Mouse (Mus musculus) heart, postnatal 0 days (tissue): ENCODE measurements at regions not wholly inside any gene's neighbourhood (a gene's known extent, or its start where the extent isn't known, plus 50 kb on each side); places are given as distances from the start of the nearest gene placed in this dataset.

Experiments
- ATAC-seq: fragments of 200-750 bp; cut with Nextera tagmentation; 2 replicates; pipeline ENCODE4 v1.8.0; 2017; ENCODE audit warnings: low read depth, moderate number of reproducible peaks, moderate library complexity; ENCODE audit not compliant: insufficient read depth
- DNase-seq: peaks from one replicate; pipeline ENCODE4 v3.0.0-alpha.2; 2016; ENCODE audit warnings: low spot score
- H3K27ac ChIP-seq: fragments of 300-500 bp; sonication (generic); 2 replicates; pipeline ENCODE4 v1.5.1; 2014; ENCODE audit warnings: low read depth, mild to moderate bottlenecking
- H3K27me3 ChIP-seq: fragments of 300-500 bp; sonication (generic); 2 replicates; pipeline ENCODE4 v1.6.1; 2014; ENCODE audit warnings: low read length, mixed read lengths; ENCODE audit not compliant: control insufficient read depth, insufficient read depth
- H3K36me3 ChIP-seq: fragments of 300-500 bp; sonication (generic); replicated peaks from 2 replicates; pipeline ENCODE4 v1.6.1; 2014; ENCODE audit warnings: low read length, mixed read lengths; ENCODE audit not compliant: control insufficient read depth, insufficient read depth
- H3K4me1 ChIP-seq: fragments of 300-500 bp; sonication (generic); 2 replicates; pipeline ENCODE4 v1.6.1; 2014; ENCODE audit warnings: antibody characterized with exemption; ENCODE audit not compliant: control insufficient read depth, insufficient read depth
- H3K4me2 ChIP-seq: fragments of 300-500 bp; sonication (generic); 2 replicates; pipeline ENCODE4 v1.6.1; 2014; ENCODE audit warnings: low read depth, mild to moderate bottlenecking, low read length, moderate library complexity
- H3K4me3 ChIP-seq: fragments of 300-500 bp; sonication (generic); 2 replicates; pipeline ENCODE4 v1.5.1; 2014; ENCODE audit warnings: low read depth, low read length
- H3K9ac ChIP-seq: fragments of 300-500 bp; sonication (generic); replicated peaks from 2 replicates; pipeline ENCODE4 v1.6.1; 2014; ENCODE audit warnings: low read depth, low read length, mixed read lengths
- H3K9me3 ChIP-seq: fragments of 300-500 bp; sonication (generic); replicated peaks from 2 replicates; pipeline ENCODE4 v1.6.1; 2016; ENCODE audit warnings: low read length; ENCODE audit not compliant: control insufficient read depth
- CTCF ChIP-seq: IDR thresholded peaks from 2 replicates; pipeline ENCODE4 v1.5.1; 2016; ENCODE audit warnings: antibody characterized with exemption, control low read depth, low read depth
- EP300 ChIP-seq: IDR thresholded peaks from 2 replicates; pipeline ENCODE4 v1.6.1; 2016; ENCODE audit warnings: antibody characterized with exemption, low read depth
- WGBS: fragments of 180-500 bp; shearing (Covaris S2); extraction: QIAGEN DNeasy Blood & Tissue Kit; methylation state at CpG from one replicate; pipeline ENCODE4 v1.1.7; 2014; 5-methylcytosine and 5-hydroxymethylcytosine counted together

DNA sequence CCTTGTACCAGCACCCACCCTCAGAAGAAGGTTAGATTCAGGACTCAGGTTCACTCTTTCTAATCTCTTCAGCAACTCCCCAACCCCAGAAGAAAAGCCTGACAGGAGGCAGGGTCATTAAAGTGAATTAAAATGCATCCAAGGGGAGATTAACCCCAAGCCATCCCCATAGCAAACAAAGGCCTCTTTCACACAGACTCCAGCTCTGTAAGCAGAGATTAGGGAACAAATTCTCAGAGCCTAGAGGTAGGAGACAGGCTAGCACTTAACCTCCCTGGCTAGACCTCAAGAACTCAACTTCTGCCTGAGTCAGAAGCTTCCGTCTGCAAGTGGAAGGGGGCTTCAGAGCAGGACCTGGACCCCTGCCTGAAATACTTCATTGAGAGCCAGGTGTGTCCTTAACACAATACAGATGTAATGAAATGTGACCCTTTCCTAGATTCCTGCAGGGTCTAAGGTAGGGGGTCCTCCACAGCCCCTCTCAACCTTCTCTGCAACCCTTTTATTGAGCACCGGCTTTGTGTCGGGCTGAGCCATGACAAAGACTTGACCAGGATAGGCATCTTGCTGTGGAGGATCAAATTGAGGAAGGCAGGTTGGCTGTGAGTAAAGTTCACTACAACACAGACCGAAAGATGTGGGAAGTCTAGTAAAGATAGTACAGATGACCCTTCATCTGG, 379.6 kb downstream of the Tns1 start:
- no peaks in the 10 kb centered on the region for H3K36me3 ChIP-seq
- DNase-seq, result no peak
- WGBS, result 87% methylated on average over 4 of the region's 4 CpGs
- no peak overlapping the region for H3K9ac ChIP-seq
- TF ChIP-seq EP300 (no peak), CTCF (no peak)
- no peak for ATAC-seq
- no peak overlapping the region for H3K4me2 ChIP-seq
- no peaks in the 10 kb centered on the region for H3K9me3 ChIP-seq
- no peaks in the 10 kb centered on the region for H3K4me1 ChIP-seq
- no peaks in the 10 kb centered on the region for H3K27me3 ChIP-seq
- H3K27ac ChIP-seq, result no peak overlapping the region
- H3K4me3 ChIP-seq, result no peak overlapping the region

- H3K4me1 ChIP-seq, result no peaks in the 10 kb centered on the region
- H3K27me3 ChIP-seq, result no peaks in the 10 kb centered on the region
- no peak overlapping the region for H3K27ac ChIP-seq
- WGBS, result 11% methylated on average over 6 of the region's 6 CpGs
- H3K36me3 ChIP-seq, result no peaks in the 10 kb centered on the region
- no peaks in the 10 kb centered on the region for H3K9me3 ChIP-seq
- H3K9ac ChIP-seq, result no peak overlapping the region
- no peak overlapping the region for H3K4me2 ChIP-seq
- peak; percentile 24 for DNase-seq
- no peak overlapping the region for H3K4me3 ChIP-seq
- no peak for TF ChIP-seq EP300
- no peak for TF ChIP-seq CTCF
- no peak; the same call in 1 of the 2 replicates for ATAC-seq
These were observed 380.3 kb downstream of the Tns1 start for GRCm38 (mm10) chr1:73743737-73744554.

DNA sequence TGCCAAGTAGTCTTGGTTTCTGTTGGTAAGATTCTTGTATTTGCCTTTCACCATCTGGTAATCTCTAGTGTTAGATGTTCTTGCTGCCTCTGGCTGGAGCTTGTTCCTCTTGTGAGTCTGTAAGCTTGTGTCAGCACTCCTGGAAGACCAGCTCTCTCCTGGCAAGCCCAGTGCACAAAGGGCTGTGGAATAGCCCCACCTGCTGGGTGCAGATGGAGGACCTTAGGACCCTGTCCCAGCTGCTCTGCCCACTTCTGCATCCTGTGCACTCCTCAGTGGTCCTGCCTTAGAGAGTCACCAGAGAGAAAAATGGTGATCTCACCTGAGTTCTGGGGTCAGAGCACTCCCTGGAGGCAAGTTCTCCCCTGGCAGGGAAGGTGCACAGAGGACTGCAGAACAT, 387.2 kb downstream of the Tns1 start:
- ATAC-seq (peak; percentile 62; the same call in 1 of the 2 replicates), DNase-seq (peak; percentile 50)
- Histone ChIP-seq H3K9ac (no peak overlapping the region), H3K4me3 (no peak overlapping the region), H3K4me2 (no peak overlapping the region), H3K9me3 (no peaks in the 10 kb centered on the region), H3K4me1 (no peaks in the 10 kb centered on the region), H3K27ac (no peak overlapping the region), H3K36me3 (no peaks in the 10 kb centered on the region), H3K27me3 (no peaks in the 10 kb centered on the region)
- TF ChIP-seq CTCF (peak; percentile 68), EP300 (no peak)

DNA sequence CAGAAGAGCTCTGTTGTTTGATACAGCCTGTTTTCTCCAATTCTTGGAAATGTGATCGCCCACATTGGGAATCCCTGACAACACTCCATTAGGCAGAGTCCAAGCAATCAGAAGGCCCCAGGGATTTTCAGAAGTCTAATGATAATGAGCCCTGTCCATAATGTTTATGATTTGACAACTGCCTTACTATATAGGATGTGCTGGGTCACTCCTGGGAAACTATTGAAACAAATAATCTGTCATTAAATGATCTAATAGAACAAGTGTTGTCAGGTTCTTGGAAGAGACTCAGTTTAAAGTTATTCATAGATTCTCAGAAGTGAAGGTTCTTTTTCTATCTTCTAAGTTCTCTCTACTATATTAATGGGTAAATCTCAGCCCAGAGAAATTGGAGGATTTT, 395.9 kb downstream of the Tns1 start:
- Histone ChIP-seq H3K4me2 (no peak overlapping the region), H3K36me3 (no peaks in the 10 kb centered on the region), H3K4me1 (no peaks in the 10 kb centered on the region), H3K27ac (no peak overlapping the region), H3K27me3 (no peaks in the 10 kb centered on the region), H3K9ac (no peak overlapping the region), H3K9me3 (0 out of 2 replicates have a peak, but pooled peaks cover 7% of the 10 kb centered on the region), H3K4me3 (no peak overlapping the region)
- ATAC-seq (no peak), DNase-seq (no peak)
- TF ChIP-seq CTCF, result no peak
- TF ChIP-seq EP300, result no peak
- WGBS, result 66% methylated on average over 1 of the region's 1 CpGs

DNA sequence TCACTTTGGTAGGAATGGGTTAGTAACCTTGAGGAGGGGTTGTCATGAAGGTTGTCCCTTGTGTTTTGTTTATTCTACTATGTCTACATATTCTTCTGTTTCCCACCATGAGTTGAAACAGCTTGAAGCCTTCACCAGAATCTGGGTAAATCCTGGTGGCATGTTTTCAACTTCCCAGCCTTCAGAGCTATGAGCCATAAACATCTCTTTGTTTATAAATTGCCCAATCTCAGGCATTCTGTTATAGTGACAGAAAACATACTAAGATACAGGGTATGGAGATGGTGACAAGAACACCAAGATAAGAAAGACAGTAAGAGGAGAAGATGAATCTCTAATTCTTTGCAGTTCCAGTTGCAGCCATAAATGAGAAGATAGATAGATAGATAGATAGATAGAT, 396.5 kb downstream of the Tns1 start:
- Histone ChIP-seq H3K4me2 (no peak overlapping the region), H3K4me3 (no peak overlapping the region), H3K9ac (no peak overlapping the region), H3K27me3 (no peaks in the 10 kb centered on the region), H3K27ac (no peak overlapping the region), H3K4me1 (no peaks in the 10 kb centered on the region), H3K9me3 (0 out of 2 replicates have a peak, but pooled peaks cover 7% of the 10 kb centered on the region), H3K36me3 (no peaks in the 10 kb centered on the region)
- ATAC-seq, result no peak
- no peak for TF ChIP-seq CTCF
- no peak for TF ChIP-seq EP300
- DNase-seq, result no peak
